In the genomic region with DNA sequence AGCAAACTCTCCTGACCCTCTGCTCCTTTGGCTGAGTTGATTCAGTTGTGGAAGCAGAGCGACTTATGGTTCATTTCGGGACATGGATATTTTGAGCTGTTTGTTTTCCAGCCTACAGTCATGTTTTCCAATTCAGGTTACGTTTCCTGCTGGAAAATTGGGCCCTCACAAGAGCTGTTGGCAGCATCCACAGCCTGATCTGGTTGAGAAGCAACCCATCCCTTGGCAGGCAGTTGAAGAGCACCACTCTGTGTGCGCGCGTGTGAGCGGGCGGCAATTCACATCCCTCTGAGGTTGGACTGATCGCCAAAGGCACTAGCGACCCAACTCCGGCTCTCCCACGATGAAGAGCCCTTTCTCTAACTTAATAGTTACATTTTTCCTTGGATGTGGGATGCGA, we compare ENCODE assay signal across 8 mouse cellular contexts.
A peak's percentile ranks its signal among the peaks of the same experiment; 100 is the strongest.
DNase-seq lines count a peak whose midpoint lies in the region.
"Had no signal": no experiment of that assay in that cellular context is flagged by ENCODE, and none has a peak within 500 bp of the region (broad histone marks: within the 10 kb centered on the region; RNA-seq: fewer than 3 reads in every experiment).

No protein-coding gene starts in this region.

- DNase-seq in layer of hippocampus, adult 18-20 months (ENCODE audit: low spot score in 2 of 2) = peak; percentile 20 to 47
- no peak for DNase-seq in layer of hippocampus, postnatal 25 days (ENCODE audit: extremely low spot score in 1 of 2, low spot score in 1 of 2)
- peak; percentile 18 for DNase-seq in cerebellum, adult 9-11 months
- peak; percentile 43 for DNase-seq in gastrocnemius, postnatal 25 days
- DNase-seq in right cerebral cortex, postnatal 4 days = peak; percentile 9
- DNase-seq in thymus, postnatal 14 days = no peak
- DNase-seq in Muller cell, postnatal 12 days (ENCODE audit: inconsistent ontology term) = no peak
- DNase-seq: adrenal gland, postnatal 25 days had no signal

Comparison
In these comparisons a context has a peak if more than half of its experiments do, and no peak if none do; other contexts are left out.
1. DNase-seq: peak in layer of hippocampus, adult 18-20 months (2 of 2), cerebellum, adult 9-11 months (single experiment), gastrocnemius, postnatal 25 days (single experiment) and right cerebral cortex, postnatal 4 days (single experiment); none in layer of hippocampus, postnatal 25 days (0 of 2), thymus, postnatal 14 days (single experiment) and Muller cell, postnatal 12 days (single experiment).